Mouse (Mus musculus): ENCODE data around the gene Serpina3g.

GRCm38 (mm10) chr12:104248231-104248630 lies 12.2 kb downstream of the Serpina3g start:
- TF ChIP-seq CTCF (IDR thresholded peaks at IDR 0.05; ENCODE audit: borderline replicate concordance, insufficient read depth, low read depth, low read length) (no peak), POLR2A (IDR thresholded peaks at IDR 0.05; ENCODE audit: borderline replicate concordance, insufficient read depth, low read length) (no peak)

Measured in cerebellum, adult 2 months (tissue).